Mouse (Mus musculus): ENCODE results near the gene Epb41. TPM values are rescaled to one million over a fixed set of nuclear protein-coding genes. Genes with fewer than 3 reads are reported as not detected.

Epb41 gene
- polyA plus RNA-seq, 1 experiment from 2014 or later: 227 TPM

GRCm38 (mm10) chr4:131977201-131977600 lies 97.9 kb downstream of the Epb41 start:
- Histone ChIP-seq H3K27me3 (no peaks in the 10 kb centered on the region), H3K4me2 (replicated peaks) (no peak overlapping the region), H3K4me3 (no peak overlapping the region), H3K27ac (replicated peaks) (no peak overlapping the region), H3K4me1 (peaks cover 4% of the 10 kb centered on the region), H3K9ac (replicated peaks) (no peak overlapping the region), H3K36me3 (peaks cover 71% of the 10 kb centered on the region), H3K9me3 (no peaks in the 10 kb centered on the region)
- WGBS: 34% methylated on average over 4 of the region's 4 CpGs
- ATAC-seq (ENCODE audit: low FRiP score, low read depth): no peak

GRCm38 (mm10) chr4:131970244-131970853 lies 104.8 kb downstream of the Epb41 start:
- WGBS: 88% methylated on average over 7 of the region's 7 CpGs
- H3K27ac ChIP-seq (replicated peaks): no peak overlapping the region
- peaks cover 78% of the 10 kb centered on the region for H3K36me3 ChIP-seq
- no peak overlapping the region for H3K4me3 ChIP-seq
- no peak for ATAC-seq (ENCODE audit: low FRiP score, low read depth)
- H3K27me3 ChIP-seq: no peaks in the 10 kb centered on the region
- no peak overlapping the region for H3K4me2 ChIP-seq (replicated peaks)
- no peaks in the 10 kb centered on the region for H3K4me1 ChIP-seq
- H3K9me3 ChIP-seq: no peaks in the 10 kb centered on the region
- no peak overlapping the region for H3K9ac ChIP-seq (replicated peaks)

GRCm38 (mm10) chr4:131968873-131969272 lies 106.2 kb downstream of the Epb41 start:
- Histone ChIP-seq H3K4me1 (no peaks in the 10 kb centered on the region), H3K27ac (replicated peaks) (no peak overlapping the region), H3K27me3 (no peaks in the 10 kb centered on the region), H3K36me3 (peaks cover 77% of the 10 kb centered on the region), H3K4me2 (replicated peaks) (no peak overlapping the region), H3K4me3 (no peak overlapping the region), H3K9ac (replicated peaks) (no peak overlapping the region), H3K9me3 (no peaks in the 10 kb centered on the region)
- 81% methylated on average over 2 of the region's 2 CpGs for WGBS
- ATAC-seq (ENCODE audit: low FRiP score, low read depth): no peak

GRCm38 (mm10) chr4:131957161-131957560 lies 118.0 kb downstream of the Epb41 start:
- Histone ChIP-seq H3K4me1 (no peaks in the 10 kb centered on the region), H3K36me3 (peaks cover 55% of the 10 kb centered on the region), H3K27me3 (no peaks in the 10 kb centered on the region), H3K9ac (replicated peaks) (no peak overlapping the region), H3K4me3 (no peak overlapping the region), H3K27ac (replicated peaks) (no peak overlapping the region), H3K9me3 (no peaks in the 10 kb centered on the region), H3K4me2 (replicated peaks) (no peak overlapping the region)
- ATAC-seq (ENCODE audit: low FRiP score, low read depth): no peak
- 88% methylated on average over 3 of the region's 3 CpGs for WGBS

GRCm38 (mm10) chr4:131950657-131951056 lies 124.5 kb downstream of the Epb41 start:
- no peak overlapping the region for H3K4me2 ChIP-seq (replicated peaks)
- peaks cover 26% of the 10 kb centered on the region for H3K4me1 ChIP-seq
- H3K9ac ChIP-seq (replicated peaks): no peak overlapping the region
- no peaks in the 10 kb centered on the region for H3K27me3 ChIP-seq
- WGBS: 27% methylated on average over 8 of the region's 8 CpGs
- H3K4me3 ChIP-seq: no peak overlapping the region
- H3K36me3 ChIP-seq: peaks cover 24% of the 10 kb centered on the region
- H3K27ac ChIP-seq (replicated peaks): 0 out of 2 replicates have a peak overlapping the region, but pooled peaks have one; percentile 30
- no peak for ATAC-seq (ENCODE audit: low FRiP score, low read depth)
- H3K9me3 ChIP-seq: no peaks in the 10 kb centered on the region

GRCm38 (mm10) chr4:131949903-131950302 lies 125.2 kb downstream of the Epb41 start:
- Histone ChIP-seq H3K36me3 (peaks cover 19% of the 10 kb centered on the region), H3K4me1 (peaks cover 26% of the 10 kb centered on the region), H3K4me2 (replicated peaks) (no peak overlapping the region), H3K9me3 (no peaks in the 10 kb centered on the region), H3K27me3 (no peaks in the 10 kb centered on the region), H3K9ac (replicated peaks) (no peak overlapping the region), H3K4me3 (no peak overlapping the region), H3K27ac (replicated peaks) (no peak overlapping the region)
- 11% methylated on average over 5 of the region's 5 CpGs for WGBS
- ATAC-seq (ENCODE audit: low FRiP score, low read depth): no peak

GRCm38 (mm10) chr4:131947848-131948247 lies 127.3 kb downstream of the Epb41 start:
- 93% methylated on average over 11 of the region's 11 CpGs for WGBS
- no peaks in the 10 kb centered on the region for H3K27me3 ChIP-seq
- no peaks in the 10 kb centered on the region for H3K9me3 ChIP-seq
- H3K36me3 ChIP-seq: peaks cover 13% of the 10 kb centered on the region; the same call in 1 of the 2 replicates
- H3K4me1 ChIP-seq: peaks cover 26% of the 10 kb centered on the region
- no peak overlapping the region for H3K4me3 ChIP-seq
- no peak for ATAC-seq (ENCODE audit: low FRiP score, low read depth)
- no peak overlapping the region for H3K9ac ChIP-seq (replicated peaks)
- no peak overlapping the region for H3K4me2 ChIP-seq (replicated peaks)
- H3K27ac ChIP-seq (replicated peaks): no peak overlapping the region

- peaks cover 29% of the 10 kb centered on the region for H3K36me3 ChIP-seq
- 97% methylated on average over 4 of the region's 4 CpGs for WGBS
- no peaks in the 10 kb centered on the region for H3K27me3 ChIP-seq
- ATAC-seq (ENCODE audit: low FRiP score, low read depth): no peak
- H3K4me1 ChIP-seq: no peaks in the 10 kb centered on the region
- no peak overlapping the region for H3K4me2 ChIP-seq (replicated peaks)
- H3K27ac ChIP-seq (replicated peaks): no peak overlapping the region
- H3K4me3 ChIP-seq: no peak overlapping the region
- no peaks in the 10 kb centered on the region for H3K9me3 ChIP-seq
- no peak overlapping the region for H3K9ac ChIP-seq (replicated peaks)
These were observed 134.3 kb downstream of the Epb41 start for GRCm38 (mm10) chr4:131940846-131941245.

- H3K9me3 ChIP-seq: no peaks in the 10 kb centered on the region
- H3K27ac ChIP-seq (replicated peaks): no peak overlapping the region
- H3K4me3 ChIP-seq: no peak overlapping the region
- WGBS: 81% methylated on average over 2 of the region's 2 CpGs
- H3K4me1 ChIP-seq: no peaks in the 10 kb centered on the region
- no peak overlapping the region for H3K9ac ChIP-seq (replicated peaks)
- H3K27me3 ChIP-seq: no peaks in the 10 kb centered on the region
- no peak overlapping the region for H3K4me2 ChIP-seq (replicated peaks)
- peaks cover 35% of the 10 kb centered on the region for H3K36me3 ChIP-seq
- ATAC-seq (ENCODE audit: low FRiP score, low read depth): no peak
These were observed 135.7 kb downstream of the Epb41 start for GRCm38 (mm10) chr4:131939459-131939858.

GRCm38 (mm10) chr4:131929146-131929545 lies 146.0 kb downstream of the Epb41 start:
- Histone ChIP-seq H3K36me3 (peaks cover 99% of the 10 kb centered on the region), H3K4me2 (replicated peaks) (no peak overlapping the region), H3K9me3 (no peaks in the 10 kb centered on the region), H3K4me3 (no peak overlapping the region), H3K27me3 (peaks cover 28% of the 10 kb centered on the region), H3K27ac (replicated peaks) (no peak overlapping the region), H3K9ac (replicated peaks) (no peak overlapping the region), H3K4me1 (peaks cover 7% of the 10 kb centered on the region; the same call in 1 of the 2 replicates)
- ATAC-seq (ENCODE audit: low FRiP score, low read depth): no peak
- WGBS: 93% methylated on average over 6 of the region's 6 CpGs

- Histone ChIP-seq H3K9me3 (no peaks in the 10 kb centered on the region), H3K4me1 (peaks cover 36% of the 10 kb centered on the region), H3K27me3 (peaks cover 77% of the 10 kb centered on the region), H3K9ac (replicated peaks) (no peak overlapping the region), H3K27ac (replicated peaks) (no peak overlapping the region), H3K4me3 (no peak overlapping the region), H3K4me2 (replicated peaks) (no peak overlapping the region), H3K36me3 (peaks cover 58% of the 10 kb centered on the region)
- ATAC-seq (ENCODE audit: low FRiP score, low read depth): no peak
- 55% methylated on average over 6 of the region's 6 CpGs for WGBS
These were observed 150.9 kb downstream of the Epb41 start for GRCm38 (mm10) chr4:131924096-131924810.

- Histone ChIP-seq H3K27me3 (peaks cover 92% of the 10 kb centered on the region), H3K27ac (replicated peaks) (no peak overlapping the region), H3K4me1 (peaks cover 43% of the 10 kb centered on the region), H3K9me3 (no peaks in the 10 kb centered on the region), H3K36me3 (peaks cover 40% of the 10 kb centered on the region), H3K4me2 (replicated peaks) (peak overlapping the region; percentile 71), H3K9ac (replicated peaks) (no peak overlapping the region), H3K4me3 (peak overlapping the region; percentile 51)
- 53% methylated on average over 15 of the region's 15 CpGs for WGBS
- ATAC-seq (ENCODE audit: low FRiP score, low read depth): no peak
These were observed 152.7 kb downstream of the Epb41 start for GRCm38 (mm10) chr4:131922404-131922803.

Measured in midbrain, embryonic 12.5 days (tissue).